8 mouse cellular contexts compared by ENCODE assay signal in genomic region chr14:61293884-61294737, GRCm38 (mm10). TPM values are rescaled to one million over a fixed set of nuclear protein-coding genes. Genes with fewer than 3 reads are reported as not detected.
DNase-seq lines count a peak whose midpoint lies in the region; ATAC-seq and TF ChIP-seq lines count a peak whose summit lies in the region.

No protein-coding gene starts in this region.

- no peak overlapping the region for H3K27ac ChIP-seq in kidney, adult 2 months (ENCODE audit: insufficient read depth, low read depth, low read length)
- H3K27ac ChIP-seq in limb, embryonic 14.5 days (replicated peaks; ENCODE audit: low read depth, low read length) = no peak overlapping the region
- no peak overlapping the region for H3K27ac ChIP-seq in neural tube, embryonic 11.5 days (ENCODE audit: low read depth, low read length)

- no peaks in the 10 kb centered on the region for H3K36me3 ChIP-seq in kidney, adult 2 months (ENCODE audit: control insufficient read depth, insufficient read depth, low read length)
- H3K36me3 ChIP-seq in limb, embryonic 14.5 days (ENCODE audit: control insufficient read depth, insufficient read depth, low read length) = no peaks in the 10 kb centered on the region
- H3K36me3 ChIP-seq in neural tube, embryonic 11.5 days (ENCODE audit: control insufficient read depth, insufficient read depth, low read length) = no peaks in the 10 kb centered on the region

- no peak overlapping the region for H3K4me3 ChIP-seq in kidney, adult 2 months (ENCODE audit: insufficient read depth, low read depth, low read length)
- H3K4me3 ChIP-seq in limb, embryonic 14.5 days (replicated peaks; ENCODE audit: low read length) = no peak overlapping the region
- H3K4me3 ChIP-seq in neural tube, embryonic 11.5 days (ENCODE audit: low read depth, low read length) = no peak overlapping the region

- H3K9me3 ChIP-seq in limb, embryonic 14.5 days (ENCODE audit: control insufficient read depth, low read length) = no peaks in the 10 kb centered on the region
- no peaks in the 10 kb centered on the region for H3K9me3 ChIP-seq in neural tube, embryonic 11.5 days (ENCODE audit: control insufficient read depth, low read length)

- WGBS in kidney, adult 2 months = 56% methylated on average over 16 of the region's 16 CpGs
- 50% methylated on average over 16 of the region's 16 CpGs for WGBS in limb, embryonic 14.5 days
- WGBS in neural tube, embryonic 11.5 days = 54% methylated on average over 16 of the region's 16 CpGs

- TF ChIP-seq POLR2A in kidney, adult 2 months (IDR thresholded peaks at IDR 0.05; ENCODE audit: low read depth, low read length) = no peak
- no peak for TF ChIP-seq POLR2A in limb, embryonic 14.5 days (IDR thresholded peaks at IDR 0.05; ENCODE audit: borderline replicate concordance, extremely low read depth, insufficient read depth, insufficient read length)

- peak; percentile 57 for TF ChIP-seq CTCF in kidney, adult 2 months (conservative IDR thresholded peaks at IDR 0.05; ENCODE audit: insufficient read depth, insufficient read length, low read depth, low read length)

- H3K9ac ChIP-seq in limb, embryonic 14.5 days (ENCODE audit: low read depth, low read length, severe bottlenecking) = no peak overlapping the region
- H3K9ac ChIP-seq in neural tube, embryonic 11.5 days (ENCODE audit: low read length) = no peak overlapping the region

- no peak for ATAC-seq in limb, embryonic 14.5 days (ENCODE audit: low FRiP score, low read depth)
- no peak for ATAC-seq in neural tube, embryonic 11.5 days (ENCODE audit: insufficient read depth, low FRiP score, low TSS enrichment)

- peak; percentile 79 to 81 for DNase-seq in B cell, adult 2 months
- peak; percentile 63 for DNase-seq in T-cell, adult 2 months (ENCODE audit: low spot score)
- DNase-seq in cerebellum, postnatal 25 days = peak; percentile 77 to 85
- DNase-seq in gastrocnemius, adult 8-10 months (ENCODE audit: low spot score in 2 of 2) = peak; percentile 56 to 60
- DNase-seq in kidney, adult 2 months = peak; percentile 60
- DNase-seq in limb, embryonic 14.5 days (ENCODE audit: low spot score) = peak; percentile 43
- DNase-seq in neural tube, embryonic 11.5 days (ENCODE audit: low spot score) = peak; percentile 51
- DNase-seq in thymus, adult 18-20 months = peak; percentile 30 to 35

- H3K4me1 ChIP-seq in kidney, adult 2 months (ENCODE audit: control insufficient read depth, insufficient read depth, low read length) = no peaks in the 10 kb centered on the region
- H3K4me1 ChIP-seq in limb, embryonic 14.5 days (ENCODE audit: control insufficient read depth, insufficient read depth, low read length) = no peaks in the 10 kb centered on the region
- no peaks in the 10 kb centered on the region for H3K4me1 ChIP-seq in neural tube, embryonic 11.5 days (ENCODE audit: control insufficient read depth, insufficient read depth, low read length)

- no peaks in the 10 kb centered on the region for H3K27me3 ChIP-seq in kidney, adult 2 months (replicated peaks; ENCODE audit: control insufficient read depth, insufficient read depth, low read length)
- H3K27me3 ChIP-seq in limb, embryonic 14.5 days (ENCODE audit: control insufficient read depth, insufficient read depth, low read length) = no peaks in the 10 kb centered on the region
- H3K27me3 ChIP-seq in neural tube, embryonic 11.5 days (ENCODE audit: control insufficient read depth, insufficient read depth, low read length) = no peaks in the 10 kb centered on the region

- H3K4me2 ChIP-seq in limb, embryonic 14.5 days (replicated peaks; ENCODE audit: low read depth, low read length, severe bottlenecking) = no peak overlapping the region; the same call in 1 of the 2 replicates
- H3K4me2 ChIP-seq in neural tube, embryonic 11.5 days (ENCODE audit: low read depth) = no peak overlapping the region

RNA-seq across cellular contexts. Expression of gene Arl11, which starts 15.4 kb away (rescaled TPM):
- under 1 TPM in 1 of 4 experiments, not detected in 3; 0.83 TPM for total RNA-seq in gastrocnemius, adult 8-10 months (2022)
- 0.39 and 0.74 TPM in 2 replicates for polyA plus RNA-seq in kidney, adult 2 months (2012; rRNA removed)
- 1.1 and 1.2 TPM in 2 replicates for polyA plus RNA-seq in limb, embryonic 14.5 days (2012; rRNA removed)
- 0.70 and 0.81 TPM in 2 replicates for polyA plus RNA-seq in limb, embryonic 14.5 days (2014; fragmentation: Nextera tagmentation; extraction: Ambion mirVana)
- 0.22 and 0.56 TPM in 2 replicates for polyA plus RNA-seq in neural tube, embryonic 11.5 days (2014; fragmentation: Nextera tagmentation; extraction: Ambion mirVana)

RNA-seq across cellular contexts. Expression of gene Sgcg, which starts 35.8 kb away (rescaled TPM):
- total RNA-seq in gastrocnemius, adult 8-10 months (2022) = 100 to 1,000 TPM; 109 to 124 (median 115) TPM
- polyA plus RNA-seq in kidney, adult 2 months (2012; rRNA removed) = 0.05 and 1.5 TPM in 2 replicates
- 9.5 and 10.4 TPM in 2 replicates for polyA plus RNA-seq in limb, embryonic 14.5 days (2012; rRNA removed)
- 12.1 and 12.5 TPM in 2 replicates for polyA plus RNA-seq in limb, embryonic 14.5 days (2014; fragmentation: Nextera tagmentation; extraction: Ambion mirVana)
- 1.1 and 2.0 TPM in 2 replicates for polyA plus RNA-seq in neural tube, embryonic 11.5 days (2014; fragmentation: Nextera tagmentation; extraction: Ambion mirVana)
